ENCODE assay signal across 26 mouse cellular contexts in genomic region chr12:10008473-10008872, GRCm38 (mm10).
"Had no signal": no experiment of that assay in that cellular context is flagged by ENCODE, and none has a peak within 500 bp of the region (broad histone marks: within the 10 kb centered on the region; RNA-seq: fewer than 3 reads in every experiment).

No protein-coding gene starts in this region.

- H3K36me3 ChIP-seq: heart, embryonic 13.5 days; heart, embryonic 15.5 days; hindbrain, embryonic 10.5 days; hindbrain, embryonic 12.5 days; intestine, embryonic 15.5 days; limb, embryonic 10.5 days; limb, embryonic 12.5 days; liver, embryonic 13.5 days had no signal

- DNase-seq: gastrocnemius, postnatal 14 days; gastrocnemius, postnatal 36 days; heart, adult 18-20 months; heart, postnatal 14 days; heart, postnatal 36 days; kidney, adult 18-20 months; kidney, adult 8-10 months; kidney, postnatal 14 days; kidney, postnatal 36 days; liver; liver, embryonic 13.5 days had no signal

- H3K9ac ChIP-seq: heart, embryonic 13.5 days; heart, embryonic 15.5 days; hindbrain, embryonic 12.5 days; hindbrain, embryonic 14.5 days; intestine, embryonic 15.5 days; limb, embryonic 12.5 days; liver, embryonic 13.5 days had no signal

- H3K27ac ChIP-seq: heart, embryonic 13.5 days; heart, embryonic 15.5 days; hindbrain, embryonic 10.5 days; hindbrain, embryonic 12.5 days; hindbrain, embryonic 14.5 days; intestine, embryonic 15.5 days; layer of hippocampus, adult 2 months; left cerebral cortex, adult 2 months; limb, embryonic 10.5 days; limb, embryonic 12.5 days; liver, embryonic 13.5 days had no signal

- ATAC-seq: hindbrain, embryonic 16.5 days; inflammation-experienced regulatory T-cells, adult 6 months; intestine, embryonic 15.5 days; intestine, postnatal 0 days had no signal

- H3K4me3 ChIP-seq: heart, embryonic 13.5 days; heart, embryonic 15.5 days; hindbrain, embryonic 10.5 days; hindbrain, embryonic 12.5 days; intestine, embryonic 15.5 days; layer of hippocampus, adult 2 months; left cerebral cortex, adult 2 months; limb, embryonic 10.5 days; limb, embryonic 12.5 days; liver, embryonic 13.5 days had no signal

- H3K27me3 ChIP-seq: heart, embryonic 13.5 days; heart, embryonic 15.5 days; hindbrain, embryonic 12.5 days; intestine, embryonic 15.5 days; limb, embryonic 12.5 days; liver, embryonic 13.5 days had no signal

- H3K4me2 ChIP-seq: heart, embryonic 11.5 days; heart, embryonic 13.5 days; heart, embryonic 15.5 days; hindbrain, embryonic 12.5 days; hindbrain, embryonic 14.5 days; intestine, embryonic 15.5 days; limb, embryonic 12.5 days; liver, embryonic 11.5 days; liver, embryonic 13.5 days had no signal

- H3K4me1 ChIP-seq: heart, embryonic 13.5 days; heart, embryonic 15.5 days; hindbrain, embryonic 10.5 days; hindbrain, embryonic 12.5 days; intestine, embryonic 15.5 days; limb, embryonic 10.5 days; limb, embryonic 12.5 days; liver, embryonic 13.5 days had no signal

- H3K9me3 ChIP-seq: heart, embryonic 13.5 days; heart, embryonic 15.5 days; hindbrain, embryonic 10.5 days; hindbrain, embryonic 12.5 days; intestine, embryonic 15.5 days; limb, embryonic 10.5 days; limb, embryonic 12.5 days; liver, embryonic 13.5 days had no signal
